In genomic region chr13:67268568-67269369, GRCm38 (mm10) we compare ENCODE assay signal across 8 mouse cellular contexts. TPM values are rescaled to one million over a fixed set of nuclear protein-coding genes. Genes with fewer than 3 reads are reported as not detected.
DNase-seq lines count a peak whose midpoint lies in the region; ATAC-seq lines count a peak whose summit lies in the region.

No protein-coding gene starts in this region.

- peak overlapping the region; percentile 68 for H3K4me2 ChIP-seq in embryonic facial prominence, embryonic 12.5 days (replicated peaks)
- H3K4me2 ChIP-seq in midbrain, embryonic 11.5 days: peak overlapping the region; percentile 56

- peak; percentile 90 for ATAC-seq in embryonic facial prominence, embryonic 12.5 days (ENCODE audit: insufficient number of reproducible peaks, insufficient read depth, low FRiP score, low TSS enrichment)
- ATAC-seq in midbrain, embryonic 11.5 days (ENCODE audit: low FRiP score): peak; percentile 99

- no peak overlapping the region for H3K27ac ChIP-seq in embryonic facial prominence, embryonic 12.5 days
- no peak overlapping the region for H3K27ac ChIP-seq in midbrain, embryonic 11.5 days (ENCODE audit: low read depth, low read length)

- H3K4me3 ChIP-seq in embryonic facial prominence, embryonic 12.5 days: peak overlapping the region; percentile 70
- H3K4me3 ChIP-seq in midbrain, embryonic 11.5 days (ENCODE audit: low read depth, low read length): peak overlapping the region; percentile 65

- intact Hi-C loops in left cerebral cortex, postnatal 4 days (cut with DNase I): no loop called here

- H3K4me1 ChIP-seq in embryonic facial prominence, embryonic 12.5 days: no peaks in the 10 kb centered on the region
- no peaks in the 10 kb centered on the region; the same call in 1 of the 2 replicates for H3K4me1 ChIP-seq in midbrain, embryonic 11.5 days (ENCODE audit: control insufficient read depth, insufficient read depth, low read length)

- DNase-seq in 3T3-L1 (ENCODE audit: low read depth, low spot score): peak; percentile 80
- peak; percentile 28 for DNase-seq in adrenal gland, postnatal 25 days
- peak; percentile 98 for DNase-seq in heart, adult 11 months
- DNase-seq in kidney, adult 11 months: peak; percentile 79
- DNase-seq in left cerebral cortex, postnatal 4 days: peak; percentile 34
- peak; percentile 97 for DNase-seq in midbrain, embryonic 11.5 days (ENCODE audit: low spot score, missing footprints)
- DNase-seq in right cerebral cortex, postnatal 4 days: peak; percentile 49

- H3K27me3 ChIP-seq in embryonic facial prominence, embryonic 12.5 days: no peaks in the 10 kb centered on the region
- no peaks in the 10 kb centered on the region for H3K27me3 ChIP-seq in midbrain, embryonic 11.5 days (ENCODE audit: control insufficient read depth, insufficient read depth, low read length)

- 0 out of 2 replicates have a peak, but pooled peaks cover 3% of the 10 kb centered on the region for H3K36me3 ChIP-seq in embryonic facial prominence, embryonic 12.5 days
- no peaks in the 10 kb centered on the region for H3K36me3 ChIP-seq in midbrain, embryonic 11.5 days (ENCODE audit: control insufficient read depth, insufficient read depth, low read length)

- peak overlapping the region; percentile 72 for H3K9ac ChIP-seq in embryonic facial prominence, embryonic 12.5 days
- H3K9ac ChIP-seq in midbrain, embryonic 11.5 days (ENCODE audit: low read length): peak overlapping the region; percentile 70

- WGBS in embryonic facial prominence, embryonic 12.5 days: 7% methylated on average over 18 of the region's 18 CpGs
- 10% methylated on average over 18 of the region's 18 CpGs for WGBS in midbrain, embryonic 11.5 days

- H3K9me3 ChIP-seq in embryonic facial prominence, embryonic 12.5 days: 0 out of 2 replicates have a peak, but pooled peaks cover 7% of the 10 kb centered on the region
- peaks cover 4% of the 10 kb centered on the region; the same call in 1 of the 2 replicates for H3K9me3 ChIP-seq in midbrain, embryonic 11.5 days (ENCODE audit: control insufficient read depth, low read length)

RNA-seq across cellular contexts. Expression of gene Zfp458, which starts 9.5 kb away (rescaled TPM):
- total RNA-seq in adrenal gland, postnatal 25 days (2021): 4.0 and 5.8 TPM in 2 replicates
- 1.9 and 2.4 TPM in 2 replicates for polyA plus RNA-seq in embryonic facial prominence, embryonic 12.5 days (2016; fragmentation: Nextera tagmentation; extraction: Ambion mirVana)
- total RNA-seq in left cerebral cortex, postnatal 4 days (2021): 10 to 100 TPM; 23.9 to 25.0 TPM
- 2.6 and 2.9 TPM in 2 replicates for polyA plus RNA-seq in midbrain, embryonic 11.5 days (2014; fragmentation: Nextera tagmentation; extraction: Ambion mirVana)

RNA-seq across cellular contexts. Expression of gene Zfp457, which starts 37.5 kb away (rescaled TPM):
- 3.7 and 5.8 TPM in 2 replicates for total RNA-seq in adrenal gland, postnatal 25 days (2021)
- polyA plus RNA-seq in embryonic facial prominence, embryonic 12.5 days (2016; fragmentation: Nextera tagmentation; extraction: Ambion mirVana): 0.55 and 0.87 TPM in 2 replicates
- total RNA-seq in left cerebral cortex, postnatal 4 days (2021): 1 to 10 TPM; 3.3 to 3.8 TPM
- 0.12 and 0.40 TPM in 2 replicates for polyA plus RNA-seq in midbrain, embryonic 11.5 days (2014; fragmentation: Nextera tagmentation; extraction: Ambion mirVana)

Comparison
In these comparisons a context has a peak if more than half of its experiments do, and no peak if none do; other contexts are left out.
1. DNase-seq: peak in every context shown above with its lines; median percentile 98 in heart, adult 11 months; 97 in midbrain, embryonic 11.5 days; 80 in 3T3-L1; 79 in kidney, adult 11 months; 49 in right cerebral cortex, postnatal 4 days; 34 in left cerebral cortex, postnatal 4 days; 28 in adrenal gland, postnatal 25 days.